Mouse (Mus musculus) lung, postnatal 0 days (tissue): ENCODE results near the gene Gp9.
A peak's percentile ranks its signal among the peaks of the same experiment; 100 is the strongest.

Source experiments
- CTCF ChIP-seq: IDR thresholded peaks from 2 replicates; pipeline ENCODE4 v1.5.1; 2016; ENCODE audit warnings: antibody characterized with exemption, mild to moderate bottlenecking
- EP300 ChIP-seq: IDR thresholded peaks from 2 replicates; pipeline ENCODE4 v1.6.1; 2016; ENCODE audit warnings: antibody characterized with exemption, mild to moderate bottlenecking, control low read depth

DNA sequence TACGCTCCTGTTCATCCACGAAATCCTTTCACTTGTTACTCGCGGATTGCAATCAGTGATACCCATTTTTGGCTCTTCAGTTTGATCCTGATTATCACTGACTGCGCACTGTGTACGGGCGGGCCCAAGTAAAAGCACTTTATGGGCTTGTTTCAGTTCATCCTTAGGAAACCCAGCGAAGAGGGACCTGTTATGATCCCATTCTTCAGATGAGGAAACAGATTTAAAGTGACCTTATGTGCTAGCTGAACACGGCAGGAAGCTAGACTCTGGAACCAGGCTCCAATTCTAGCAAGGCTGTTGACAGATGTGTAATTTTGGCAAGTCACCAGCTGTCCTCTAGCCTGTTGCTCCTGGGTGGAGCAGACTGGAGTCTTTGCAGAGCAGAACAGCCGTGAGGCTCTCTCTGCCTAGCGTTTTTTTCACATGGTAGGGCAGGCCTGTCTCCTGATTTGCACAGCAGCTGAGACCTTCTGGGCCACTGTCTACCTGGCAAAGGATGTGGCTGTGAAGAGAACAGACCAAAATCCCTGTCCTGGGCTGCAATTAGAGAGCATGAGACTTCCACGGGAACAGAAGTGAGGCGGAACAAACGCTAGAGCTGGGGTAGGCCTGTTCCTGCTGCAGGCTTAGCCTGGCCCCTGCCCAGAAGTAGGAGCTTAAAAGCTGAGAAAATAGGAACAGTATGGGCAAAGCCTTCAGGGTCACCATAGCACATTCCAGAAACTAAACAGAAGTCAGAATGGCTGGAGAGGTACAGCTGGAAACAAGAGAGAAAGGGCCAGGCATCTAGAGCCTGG lies 44.5 kb upstream of the Gp9 start:
- TF ChIP-seq EP300 (0 out of 2 replicates have a peak, but pooled peaks have one; percentile 32), CTCF (no peak)
